Mouse (Mus musculus): ENCODE results near the gene Rbm20.

- TF ChIP-seq CHD2 (IDR thresholded peaks at IDR 0.05; ENCODE audit: low read depth, low read length) (no peak), ZC3H11A (IDR thresholded peaks at IDR 0.05; ENCODE audit: borderline replicate concordance, low read depth, low read length) (no peak), MAFK (IDR thresholded peaks at IDR 0.05; ENCODE audit: insufficient read depth, low read depth, low read length) (no peak), HCFC1 (IDR thresholded peaks at IDR 0.05; ENCODE audit: borderline replicate concordance, insufficient read depth, low read length) (no peak), ZNF384 (IDR thresholded peaks at IDR 0.05; ENCODE audit: low read depth, low read length) (no peak)
Measured at GRCm38 (mm10) chr19:53890781-53891251, 213.7 kb downstream of the Rbm20 start.
